Mouse (Mus musculus): Measurements from ENCODE around the gene Nkpd1. TPM values are rescaled to one million over a fixed set of nuclear protein-coding genes. Genes with fewer than 3 reads are reported as not detected.

Nkpd1 gene
- total and polyA plus RNA-seq, 3 experiments: 0.22 to 0.55 (median 0.53) TPM

GRCm38 (mm10) chr7:19557086-19557485 lies 39.4 kb downstream of the Nkpd1 start:
- no peak for ATAC-seq (ENCODE audit: extremely low read depth, insufficient number of reproducible peaks, low FRiP score, poor library complexity, severe bottlenecking)
- DNase-seq (ENCODE audit: low spot score): no peak
- Histone ChIP-seq H3K9me3 (replicated peaks) (no peaks in the 10 kb centered on the region), H3K36me3 (replicated peaks) (peaks cover 82% of the 10 kb centered on the region), H3K27me3 (ENCODE audit: insufficient read depth, low read length) (no peaks in the 10 kb centered on the region), H3K4me1 (ENCODE audit: insufficient read depth, low read depth, low read length) (peaks cover 56% of the 10 kb centered on the region), H3K4me3 (ENCODE audit: low read depth, low read length) (no peak overlapping the region)
- no peak for TF ChIP-seq CTCF (IDR thresholded peaks at IDR 0.05; ENCODE audit: low read depth, low read length)
- TF ChIP-seq POLR2AphosphoS5 (IDR thresholded peaks at IDR 0.05; ENCODE audit: insufficient replicate concordance, low read depth, low read length): no peak
- no peak for TF ChIP-seq TAL1 (conservative IDR thresholded peaks at IDR 0.05; ENCODE audit: low read depth, low read length)
- TF ChIP-seq GATA1 (IDR thresholded peaks at IDR 0.05; ENCODE audit: borderline replicate concordance, low read length): no peak

DNA sequence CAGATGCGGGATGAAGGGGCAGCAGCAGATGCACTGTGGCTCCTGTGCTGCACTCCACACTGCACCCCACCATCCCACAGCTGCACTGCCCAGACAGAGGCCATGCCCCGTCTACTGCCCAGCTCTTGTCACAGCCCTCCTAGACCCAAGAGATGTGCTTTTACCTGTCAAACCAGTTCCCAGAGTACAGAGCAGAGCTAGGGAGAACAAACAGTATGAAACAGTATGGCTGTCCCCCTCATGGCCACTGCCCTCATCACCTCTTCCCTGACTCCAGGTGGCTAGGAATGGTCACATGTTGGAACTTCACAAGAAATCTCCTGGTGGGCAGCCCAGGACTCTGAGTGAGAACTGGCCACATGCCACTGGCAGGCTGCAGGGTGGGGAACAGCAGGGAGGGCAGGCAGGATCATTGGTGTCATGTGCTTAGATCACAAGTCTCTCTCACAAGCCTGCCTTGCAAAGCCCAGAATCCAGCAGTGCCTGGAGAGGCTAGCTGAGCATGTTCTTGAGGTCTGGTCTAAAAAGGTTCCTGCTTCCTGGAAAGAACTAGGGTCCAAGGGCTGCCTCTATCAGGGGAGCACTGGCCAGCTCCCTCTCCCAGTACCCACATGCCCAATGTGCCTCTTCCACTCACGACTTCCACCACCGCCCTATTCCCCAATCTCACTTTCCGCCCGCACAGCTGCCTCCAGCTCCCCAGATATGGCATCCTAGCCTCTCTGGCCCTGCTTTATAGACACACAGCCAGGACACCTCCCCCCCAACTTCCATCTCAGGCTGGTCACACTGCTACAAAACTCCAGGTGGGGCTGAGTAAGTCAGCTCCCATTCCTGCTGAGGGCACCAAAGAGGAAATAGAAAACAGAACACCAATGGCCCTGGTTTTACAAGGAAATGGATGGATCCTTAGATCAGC lies 40.6 kb downstream of the Nkpd1 start:
- ATAC-seq (ENCODE audit: extremely low read depth, insufficient number of reproducible peaks, low FRiP score, poor library complexity, severe bottlenecking) (no peak), DNase-seq (ENCODE audit: low spot score) (no peak)
- H3K27me3 ChIP-seq (ENCODE audit: insufficient read depth, low read length): no peaks in the 10 kb centered on the region
- H3K4me3 ChIP-seq (ENCODE audit: low read depth, low read length): no peak overlapping the region
- H3K36me3 ChIP-seq (replicated peaks): peaks cover 73% of the 10 kb centered on the region
- peaks cover 61% of the 10 kb centered on the region for H3K4me1 ChIP-seq (ENCODE audit: insufficient read depth, low read depth, low read length)
- TF ChIP-seq GATA1 (IDR thresholded peaks at IDR 0.05; ENCODE audit: borderline replicate concordance, low read length): no peak
- TF ChIP-seq POLR2AphosphoS5 (IDR thresholded peaks at IDR 0.05; ENCODE audit: insufficient replicate concordance, low read depth, low read length): no peak
- no peak for TF ChIP-seq TAL1 (conservative IDR thresholded peaks at IDR 0.05; ENCODE audit: low read depth, low read length)
- TF ChIP-seq GATA2 (IDR thresholded peaks at IDR 0.05; ENCODE audit: borderline replicate concordance, low read depth, low read length): no peak
- TF ChIP-seq CTCF (IDR thresholded peaks at IDR 0.05; ENCODE audit: low read depth, low read length): no peak
- H3K9me3 ChIP-seq (replicated peaks): no peaks in the 10 kb centered on the region

DNA sequence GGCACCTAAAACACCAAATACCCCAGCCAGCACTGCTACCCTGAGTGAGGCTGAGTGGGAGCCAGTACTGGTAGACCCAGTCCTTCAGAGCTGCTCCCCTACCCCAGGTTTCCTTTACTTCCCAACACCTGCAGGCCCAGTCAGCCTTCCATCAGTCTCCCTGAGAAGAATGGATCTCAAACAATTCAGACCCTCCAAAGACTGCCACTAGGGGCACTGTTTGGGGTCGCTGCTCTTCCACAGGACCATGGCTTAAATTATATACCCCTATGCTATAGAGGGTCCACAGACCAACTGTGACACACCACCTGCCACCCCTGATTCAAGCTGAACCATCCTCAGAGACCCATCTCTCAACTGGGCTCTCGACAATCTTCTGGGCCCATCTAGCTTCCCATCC lies 41.3 kb downstream of the Nkpd1 start:
- Histone ChIP-seq H3K9me3 (replicated peaks) (no peaks in the 10 kb centered on the region), H3K27me3 (ENCODE audit: insufficient read depth, low read length) (no peaks in the 10 kb centered on the region), H3K4me3 (ENCODE audit: low read depth, low read length) (no peak overlapping the region), H3K4me1 (ENCODE audit: insufficient read depth, low read depth, low read length) (peaks cover 65% of the 10 kb centered on the region), H3K36me3 (replicated peaks) (peaks cover 72% of the 10 kb centered on the region)
- ATAC-seq (ENCODE audit: extremely low read depth, insufficient number of reproducible peaks, low FRiP score, poor library complexity, severe bottlenecking) (no peak), DNase-seq (ENCODE audit: low spot score) (peak; percentile 37)
- TF ChIP-seq GATA1 (IDR thresholded peaks at IDR 0.05; ENCODE audit: borderline replicate concordance, low read length) (no peak), CTCF (IDR thresholded peaks at IDR 0.05; ENCODE audit: low read depth, low read length) (peak; percentile 32)

GRCm38 (mm10) chr7:19560491-19561260 lies 43.0 kb downstream of the Nkpd1 start:
- Histone ChIP-seq H3K4me1 (ENCODE audit: insufficient read depth, low read depth, low read length) (peaks cover 62% of the 10 kb centered on the region), H3K36me3 (replicated peaks) (peaks cover 73% of the 10 kb centered on the region), H3K9me3 (replicated peaks) (peaks cover 10% of the 10 kb centered on the region), H3K27me3 (ENCODE audit: insufficient read depth, low read length) (no peaks in the 10 kb centered on the region), H3K4me3 (ENCODE audit: low read depth, low read length) (peak overlapping the region; percentile 96)
- TF ChIP-seq GATA2 (IDR thresholded peaks at IDR 0.05; ENCODE audit: borderline replicate concordance, low read depth, low read length) (no peak), POLR2AphosphoS5 (IDR thresholded peaks at IDR 0.05; ENCODE audit: insufficient replicate concordance, low read depth, low read length) (no peak)
- ATAC-seq (ENCODE audit: extremely low read depth, insufficient number of reproducible peaks, low FRiP score, poor library complexity, severe bottlenecking) (no peak), DNase-seq (ENCODE audit: low spot score) (no peak)

DNA sequence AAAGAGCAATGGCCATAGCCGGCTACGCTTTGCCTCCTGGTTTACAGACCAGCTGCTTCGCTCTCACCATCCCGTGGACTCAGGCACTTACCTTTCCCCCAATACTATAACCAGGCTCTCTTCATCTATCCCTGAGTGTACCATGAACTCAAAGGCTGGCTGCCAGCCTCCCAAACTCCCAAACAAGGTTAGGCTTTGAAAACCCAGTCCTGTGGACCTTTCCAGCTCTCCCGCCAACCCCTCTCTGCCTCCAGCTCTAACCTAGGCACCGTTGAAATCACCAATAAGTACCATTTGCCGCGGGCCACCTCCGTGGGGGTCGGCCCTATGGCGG lies 43.8 kb downstream of the Nkpd1 start:
- peak overlapping the region; percentile 96 for H3K4me3 ChIP-seq (ENCODE audit: low read depth, low read length)
- H3K27me3 ChIP-seq (ENCODE audit: insufficient read depth, low read length): no peaks in the 10 kb centered on the region
- peaks cover 72% of the 10 kb centered on the region for H3K36me3 ChIP-seq (replicated peaks)
- peaks cover 10% of the 10 kb centered on the region for H3K9me3 ChIP-seq (replicated peaks)
- TF ChIP-seq TAL1 (conservative IDR thresholded peaks at IDR 0.05; ENCODE audit: low read depth, low read length) (no peak), CTCF (IDR thresholded peaks at IDR 0.05; ENCODE audit: low read depth, low read length) (no peak), POLR2AphosphoS5 (IDR thresholded peaks at IDR 0.05; ENCODE audit: insufficient replicate concordance, low read depth, low read length) (no peak), GATA1 (IDR thresholded peaks at IDR 0.05; ENCODE audit: borderline replicate concordance, low read length) (no peak), GATA2 (IDR thresholded peaks at IDR 0.05; ENCODE audit: borderline replicate concordance, low read depth, low read length) (no peak)
- DNase-seq (ENCODE audit: low spot score): no peak
- peaks cover 62% of the 10 kb centered on the region for H3K4me1 ChIP-seq (ENCODE audit: insufficient read depth, low read depth, low read length)
- ATAC-seq (ENCODE audit: extremely low read depth, insufficient number of reproducible peaks, low FRiP score, poor library complexity, severe bottlenecking): no peak

DNA sequence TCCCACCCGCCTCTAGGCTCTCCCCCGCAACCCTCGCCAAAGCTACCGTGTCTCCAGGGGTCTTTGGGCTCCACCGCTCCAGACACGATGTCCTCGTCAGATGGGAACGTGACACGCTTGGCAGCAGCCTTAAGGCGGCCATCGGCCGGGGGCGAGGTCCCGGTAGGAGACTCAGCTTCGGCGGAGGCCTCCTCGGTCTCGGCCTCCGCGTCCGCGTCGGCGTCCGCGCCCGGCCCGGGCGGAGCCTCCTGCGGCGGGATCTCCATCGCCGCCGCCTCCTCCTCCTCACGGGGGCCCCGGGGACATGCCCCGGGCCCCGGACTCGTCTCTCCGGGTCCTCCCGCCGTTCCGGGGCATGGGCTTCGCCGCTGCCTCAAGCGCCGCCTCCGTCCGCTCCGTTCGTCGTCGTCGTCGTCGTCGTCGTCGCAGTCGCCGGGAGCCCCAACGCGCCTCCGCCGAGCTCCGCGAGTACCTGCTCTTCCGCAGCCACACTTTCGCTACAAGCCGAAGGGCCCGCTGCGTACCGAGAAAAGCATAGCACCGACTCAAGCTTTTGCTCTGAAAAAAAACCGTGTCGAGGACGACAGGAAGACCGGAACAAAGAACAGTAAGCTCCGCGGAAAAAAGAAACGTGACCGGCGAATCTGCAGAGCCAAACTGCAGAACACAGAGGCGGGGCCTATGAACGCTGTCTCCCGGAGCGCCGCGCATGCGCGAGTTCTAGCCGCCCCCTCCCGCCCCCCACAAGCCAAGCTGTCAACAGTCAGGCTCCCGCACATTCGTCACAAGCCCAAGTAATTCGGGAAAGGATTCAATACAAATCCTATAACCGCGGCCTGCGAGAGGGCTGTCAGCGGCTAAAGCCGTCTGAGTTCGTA lies 44.4 kb downstream of the Nkpd1 start:
- Histone ChIP-seq H3K36me3 (replicated peaks) (peaks cover 70% of the 10 kb centered on the region), H3K4me3 (ENCODE audit: low read depth, low read length) (peak overlapping the region; percentile 96), H3K4me1 (ENCODE audit: insufficient read depth, low read depth, low read length) (peaks cover 57% of the 10 kb centered on the region), H3K27me3 (ENCODE audit: insufficient read depth, low read length) (no peaks in the 10 kb centered on the region), H3K9me3 (replicated peaks) (peaks cover 10% of the 10 kb centered on the region)
- DNase-seq (ENCODE audit: low spot score) (peak; percentile 90), ATAC-seq (ENCODE audit: extremely low read depth, insufficient number of reproducible peaks, low FRiP score, poor library complexity, severe bottlenecking) (peak; percentile 71)
- TF ChIP-seq TAL1 (conservative IDR thresholded peaks at IDR 0.05; ENCODE audit: low read depth, low read length): no peak
- no peak for TF ChIP-seq GATA1 (IDR thresholded peaks at IDR 0.05; ENCODE audit: borderline replicate concordance, low read length)
- no peak for TF ChIP-seq CTCF (IDR thresholded peaks at IDR 0.05; ENCODE audit: low read depth, low read length)
- no peak for TF ChIP-seq GATA2 (IDR thresholded peaks at IDR 0.05; ENCODE audit: borderline replicate concordance, low read depth, low read length)
- TF ChIP-seq POLR2AphosphoS5 (IDR thresholded peaks at IDR 0.05; ENCODE audit: insufficient replicate concordance, low read depth, low read length): no peak
